Mouse (Mus musculus) neutrophil, adult 83 days (primary cell): ENCODE data around the gene 1700056E22Rik. TPM values are rescaled to one million over a fixed set of nuclear protein-coding genes. Genes with fewer than 3 reads are reported as not detected.

Experiments used
- total RNA-seq, 2 experiments: library from RNA; stranded (reverse); gene quantifications; one replicate each; pipeline ENCODE4 v1.2.4; 2023

Gene 1700056E22Rik
- 1 to 10 TPM; 6.7 to 9.2 TPM for total RNA-seq

DNA sequence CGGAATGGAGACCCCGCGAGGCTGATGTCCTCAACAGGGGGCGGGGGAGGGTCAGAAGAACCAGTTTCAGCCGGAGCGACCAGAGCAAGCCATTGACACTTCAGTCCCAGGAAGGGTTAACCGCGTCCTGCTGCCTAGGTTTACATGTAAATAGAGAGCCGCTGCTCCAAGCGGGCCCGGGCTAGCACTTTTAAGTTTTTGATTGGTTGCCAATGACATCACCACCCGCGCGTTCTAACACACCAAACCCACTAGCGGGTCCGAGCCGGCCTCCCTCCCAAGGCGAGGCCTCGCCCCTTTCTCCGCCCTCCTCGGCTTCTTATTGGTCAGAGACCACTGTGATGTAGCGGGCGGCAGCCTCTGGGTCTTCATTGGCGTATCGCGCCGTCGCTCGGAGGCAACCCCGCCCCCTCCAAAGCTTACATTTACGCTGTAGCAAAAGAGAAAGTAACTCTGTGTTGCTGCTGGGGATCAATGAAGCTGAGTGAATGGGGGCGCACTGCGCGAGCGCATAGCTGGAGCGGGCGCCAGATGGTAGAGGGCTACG is at the start of gene 1700056E22Rik:
Gene 1700056E22Rik, minus strand, starts transcription at position 291 of the 547 bp plus-strand sequence.

DNA sequence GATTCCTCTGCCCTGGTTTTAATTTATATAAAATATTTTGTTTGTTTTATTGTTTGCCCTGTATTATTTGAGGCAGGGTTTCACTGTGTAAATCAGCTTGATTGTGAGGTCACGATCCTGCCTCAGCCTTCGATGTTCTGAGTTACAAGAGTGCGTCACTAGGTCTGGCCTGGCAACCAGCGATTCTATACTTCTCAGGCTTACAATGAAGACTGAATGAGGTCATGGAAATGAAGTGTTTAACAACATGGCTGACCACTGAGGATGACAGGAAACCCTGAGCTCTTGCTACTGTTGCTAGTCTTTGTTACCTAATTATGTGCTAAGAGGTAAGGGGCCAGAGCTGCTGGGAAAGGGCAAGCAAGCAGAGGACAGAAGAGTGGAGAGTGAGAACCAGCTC is 21.0 kb downstream of the 1700056E22Rik start, which contains the start of gene Dusp10:
Gene Dusp10, plus strand, starts transcription at position 197 of the 400 bp plus-strand sequence.

Other genes starting within 250 kb of the 1700056E22Rik start
- 10 to 100 TPM; 12.6 to 14.9 TPM for gene Dusp10, start 21.0 kb downstream of the 1700056E22Rik start, total RNA-seq